Comparison of ENCODE assay signal across 8 mouse cellular contexts in the genomic region with DNA sequence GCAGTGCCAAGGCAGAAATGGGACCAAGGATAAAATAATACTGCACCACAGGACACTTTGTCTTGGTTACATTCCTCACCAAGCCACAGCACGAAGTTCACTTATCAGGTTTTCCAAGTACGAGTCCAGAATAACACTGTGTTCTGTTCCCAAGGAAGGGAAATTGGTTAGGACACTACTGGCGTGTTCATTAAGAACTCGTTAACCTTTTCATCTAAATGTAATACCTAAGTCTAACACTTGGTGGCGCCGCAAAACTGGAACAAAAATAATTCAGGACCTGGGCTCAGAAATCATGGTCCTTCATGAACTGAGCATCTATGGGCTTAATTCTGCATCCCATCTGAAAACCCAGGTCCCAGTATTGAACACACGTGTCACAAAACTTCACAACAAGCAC. TPM values are rescaled to one million over a fixed set of nuclear protein-coding genes. Genes with fewer than 3 reads are reported as not detected.
A peak's percentile ranks its signal among the peaks of the same experiment; 100 is the strongest.
DNase-seq lines count a peak whose midpoint lies in the region; ATAC-seq lines count a peak whose summit lies in the region.

No protein-coding gene starts in this region.

- H3K4me2 ChIP-seq in hindbrain, embryonic 14.5 days (replicated peaks): no peak overlapping the region
- no peak overlapping the region for H3K4me2 ChIP-seq in hindbrain, embryonic 12.5 days (replicated peaks)

- peak; percentile 86 for DNase-seq in hindbrain, embryonic 14.5 days (ENCODE audit: low spot score)
- DNase-seq in thymus, postnatal 0 days (ENCODE audit: low spot score): peak; percentile 82
- no peak for DNase-seq in thymus, postnatal 36 days
- peak; percentile 75 for DNase-seq in c-Kit-positive CD71-positive TER-119-positive erythroid progenitor cells, embryonic 14.5 days (ENCODE audit: low spot score)
- peak; percentile 62 for DNase-seq in hindlimb bud, embryonic 11.5 days (ENCODE audit: extremely low spot score, low read depth, low spot score)
- DNase-seq in retina, adult 2 months (ENCODE audit: low read depth, low spot score): peak; percentile 67

- 22% methylated on average over 7 of the region's 7 CpGs for WGBS in hindbrain, embryonic 14.5 days
- WGBS in hindbrain, embryonic 12.5 days: 23% methylated on average over 7 of the region's 7 CpGs

- H3K4me3 ChIP-seq in hindbrain, embryonic 14.5 days (replicated peaks; ENCODE audit: low read length): no peak overlapping the region
- no peak overlapping the region for H3K4me3 ChIP-seq in hindbrain, embryonic 12.5 days

- ATAC-seq in hindbrain, embryonic 14.5 days (ENCODE audit: low FRiP score): no peak
- no peak for ATAC-seq in hindbrain, embryonic 12.5 days (ENCODE audit: low FRiP score)
- no peak for ATAC-seq in megakaryocyte-erythroid progenitor cell, adult 5-6 weeks (replicated peaks; ENCODE audit: low FRiP score, low TSS enrichment, poor library complexity, severe bottlenecking)

- H3K4me1 ChIP-seq in hindbrain, embryonic 14.5 days (replicated peaks; ENCODE audit: control insufficient read depth, insufficient read depth, low read length): peaks cover 12% of the 10 kb centered on the region
- H3K4me1 ChIP-seq in hindbrain, embryonic 12.5 days: peaks cover 12% of the 10 kb centered on the region

- H3K36me3 ChIP-seq in hindbrain, embryonic 14.5 days (replicated peaks; ENCODE audit: control insufficient read depth, insufficient read depth): peaks cover 34% of the 10 kb centered on the region
- H3K36me3 ChIP-seq in hindbrain, embryonic 12.5 days: peaks cover 34% of the 10 kb centered on the region

- H3K27ac ChIP-seq in hindbrain, embryonic 14.5 days: no peak overlapping the region
- H3K27ac ChIP-seq in hindbrain, embryonic 12.5 days: no peak overlapping the region

- no peaks in the 10 kb centered on the region for H3K27me3 ChIP-seq in hindbrain, embryonic 14.5 days (ENCODE audit: control insufficient read depth, insufficient read depth, low read length)
- no peaks in the 10 kb centered on the region for H3K27me3 ChIP-seq in hindbrain, embryonic 12.5 days

- H3K9me3 ChIP-seq in hindbrain, embryonic 14.5 days (ENCODE audit: control insufficient read depth, low read length): no peaks in the 10 kb centered on the region
- H3K9me3 ChIP-seq in hindbrain, embryonic 12.5 days (replicated peaks): no peaks in the 10 kb centered on the region

- no peak overlapping the region for H3K9ac ChIP-seq in hindbrain, embryonic 14.5 days
- no peak overlapping the region for H3K9ac ChIP-seq in hindbrain, embryonic 12.5 days

RNA-seq across cellular contexts. Expression of a gene that starts 5.0 kb away (rescaled TPM):
- polyA plus RNA-seq in hindbrain, embryonic 14.5 days (2014; fragmentation: Nextera tagmentation; extraction: Ambion mirVana): 45.6 and 45.9 TPM in 2 replicates
- polyA plus RNA-seq in hindbrain, embryonic 12.5 days (2016; fragmentation: Nextera tagmentation; extraction: Ambion mirVana): 36.3 and 38.0 TPM in 2 replicates
- 38.5 and 43.2 TPM in 2 replicates for polyA plus RNA-seq in thymus, postnatal 0 days (2015; fragmentation: Nextera tagmentation; extraction: Ambion mirVana)
- total RNA-seq in megakaryocyte-erythroid progenitor cell, adult 5-6 weeks (2014; fragmentation: Nextera tagmentation): 30.8 and 36.1 TPM in 2 replicates
- total RNA-seq in megakaryocyte-erythroid progenitor cell, adult 5-6 weeks (2017): 34.3 and 34.7 TPM in 2 replicates

RNA-seq across cellular contexts. Expression of a gene that starts 5.3 kb away (rescaled TPM):
- 94.2 and 110 TPM in 2 replicates for polyA plus RNA-seq in hindbrain, embryonic 14.5 days (2014; fragmentation: Nextera tagmentation; extraction: Ambion mirVana)
- 113 and 119 TPM in 2 replicates for polyA plus RNA-seq in hindbrain, embryonic 12.5 days (2016; fragmentation: Nextera tagmentation; extraction: Ambion mirVana)
- 139 and 168 TPM in 2 replicates for polyA plus RNA-seq in thymus, postnatal 0 days (2015; fragmentation: Nextera tagmentation; extraction: Ambion mirVana)
- total RNA-seq in megakaryocyte-erythroid progenitor cell, adult 5-6 weeks (2014; fragmentation: Nextera tagmentation): 59.5 and 72.3 TPM in 2 replicates
- total RNA-seq in megakaryocyte-erythroid progenitor cell, adult 5-6 weeks (2017): 42.1 and 43.2 TPM in 2 replicates

RNA-seq across cellular contexts. Expression of a gene that starts 46.0 kb away (rescaled TPM):
- polyA plus RNA-seq in hindbrain, embryonic 14.5 days (2014; fragmentation: Nextera tagmentation; extraction: Ambion mirVana): 8.8 and 10.5 TPM in 2 replicates
- 78.1 and 78.6 TPM in 2 replicates for polyA plus RNA-seq in hindbrain, embryonic 12.5 days (2016; fragmentation: Nextera tagmentation; extraction: Ambion mirVana)
- 50.6 and 54.7 TPM in 2 replicates for polyA plus RNA-seq in thymus, postnatal 0 days (2015; fragmentation: Nextera tagmentation; extraction: Ambion mirVana)
- total RNA-seq in megakaryocyte-erythroid progenitor cell, adult 5-6 weeks (2014; fragmentation: Nextera tagmentation): 2.0 and 3.0 TPM in 2 replicates
- 2.0 and 4.4 TPM in 2 replicates for total RNA-seq in megakaryocyte-erythroid progenitor cell, adult 5-6 weeks (2017)

Comparison
In these comparisons a context has a peak if more than half of its experiments do, and no peak if none do; other contexts are left out.
1. DNase-seq: peak in hindbrain, embryonic 14.5 days (single experiment), thymus, postnatal 0 days (single experiment), c-Kit-positive CD71-positive TER-119-positive erythroid progenitor cells, embryonic 14.5 days (single experiment), hindlimb bud, embryonic 11.5 days (single experiment) and retina, adult 2 months (single experiment); none in thymus, postnatal 36 days (0 of 2).